Mouse (Mus musculus) liver, embryonic 16.5 days (tissue): ENCODE measurements around the gene Mpv17l2. TPM values are rescaled to one million over a fixed set of nuclear protein-coding genes. Genes with fewer than 3 reads are reported as not detected.

ENCODE experiments used
- ATAC-seq: fragments of 200-750 bp; cut with Nextera tagmentation; 2 replicates; pipeline ENCODE4 v1.8.0; 2017; ENCODE audit warnings: low read depth, mild to moderate bottlenecking, moderate number of reproducible peaks, moderate library complexity
- H3K27ac ChIP-seq: fragments of 300-500 bp; sonication (generic); 2 replicates; pipeline ENCODE4 v1.5.1; 2014; ENCODE audit warnings: mild to moderate bottlenecking, low read length
- H3K27me3 ChIP-seq: fragments of 300-500 bp; sonication (generic); 2 replicates; pipeline ENCODE4 v1.6.1; 2014; ENCODE audit warnings: low read depth, low read length, mixed read lengths; ENCODE audit not compliant: control insufficient read depth, insufficient read depth
- H3K36me3 ChIP-seq: fragments of 300-500 bp; sonication (generic); 2 replicates; pipeline ENCODE4 v1.6.1; 2014; ENCODE audit warnings: mild to moderate bottlenecking; ENCODE audit not compliant: control insufficient read depth, insufficient read depth
- H3K4me1 ChIP-seq: fragments of 300-500 bp; sonication (generic); 2 replicates; pipeline ENCODE4 v1.6.1; 2014; ENCODE audit warnings: low read depth, low read length, mixed read lengths; ENCODE audit not compliant: control insufficient read depth
- H3K4me2 ChIP-seq: fragments of 300-500 bp; sonication (generic); 2 replicates; pipeline ENCODE4 v1.6.1; 2014; ENCODE audit warnings: low read depth, low read length, mixed read lengths
- H3K4me3 ChIP-seq: fragments of 300-500 bp; sonication (generic); 2 replicates; pipeline ENCODE4 v1.5.1; 2014; ENCODE audit warnings: low read depth, mild to moderate bottlenecking, low read length
- H3K9ac ChIP-seq: fragments of 300-500 bp; sonication (generic); 2 replicates; pipeline ENCODE4 v1.6.1; 2014; ENCODE audit warnings: low read depth, low read length
- H3K9me3 ChIP-seq: fragments of 300-500 bp; sonication (generic); replicated peaks from 2 replicates; pipeline ENCODE4 v1.6.1; 2016; ENCODE audit warnings: low read length; ENCODE audit not compliant: control insufficient read depth
- WGBS: fragments of 180-500 bp; shearing (Covaris S2); extraction: QIAGEN DNeasy Blood & Tissue Kit; methylation state at CpG from one replicate; pipeline ENCODE4 v1.1.7; 2014; ENCODE audit not compliant: insufficient replicate concordance; 5-methylcytosine and 5-hydroxymethylcytosine counted together
- polyA plus RNA-seq: library from polyadenylated mRNA; unstranded; fragments of >200 nt; fragmentation: Nextera tagmentation; extraction: Ambion mirVana; gene quantifications from 2 replicates; pipeline ENCODE4 v1.2.1, GENCODE M21; 2015

Mpv17l2 gene
- polyA plus RNA-seq, 1 experiment from 2014 or later, result 32.1 TPM

DNA sequence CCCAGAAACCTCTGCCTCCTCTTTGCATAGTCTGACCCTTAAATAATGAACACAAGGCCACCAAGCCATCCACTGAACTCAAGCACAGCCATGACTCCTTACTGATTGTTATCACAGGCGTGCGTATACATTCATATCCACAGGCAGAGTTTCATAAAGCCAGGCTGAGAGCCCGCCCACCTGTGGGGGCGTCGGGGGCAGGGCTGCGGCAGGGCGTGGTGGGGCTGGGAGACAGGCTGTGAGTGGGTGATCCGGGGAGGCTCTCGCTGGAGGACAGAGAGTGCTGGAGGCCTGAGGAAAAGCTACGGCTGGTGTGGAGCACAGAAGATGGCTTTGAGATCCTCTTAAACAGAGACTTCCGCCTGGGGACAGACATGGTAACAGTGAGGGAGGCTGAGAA, 19.3 kb upstream of the Mpv17l2 start:
- Histone ChIP-seq H3K36me3 (peaks cover 26% of the 10 kb centered on the region), H3K9me3 (no peaks in the 10 kb centered on the region), H3K27ac (no peak overlapping the region), H3K4me2 (no peak overlapping the region), H3K27me3 (no peaks in the 10 kb centered on the region), H3K4me3 (no peak overlapping the region), H3K9ac (no peak overlapping the region), H3K4me1 (peaks cover 26% of the 10 kb centered on the region)
- WGBS, result 58% methylated on average over 11 of the region's 11 CpGs
- no peak for ATAC-seq

DNA sequence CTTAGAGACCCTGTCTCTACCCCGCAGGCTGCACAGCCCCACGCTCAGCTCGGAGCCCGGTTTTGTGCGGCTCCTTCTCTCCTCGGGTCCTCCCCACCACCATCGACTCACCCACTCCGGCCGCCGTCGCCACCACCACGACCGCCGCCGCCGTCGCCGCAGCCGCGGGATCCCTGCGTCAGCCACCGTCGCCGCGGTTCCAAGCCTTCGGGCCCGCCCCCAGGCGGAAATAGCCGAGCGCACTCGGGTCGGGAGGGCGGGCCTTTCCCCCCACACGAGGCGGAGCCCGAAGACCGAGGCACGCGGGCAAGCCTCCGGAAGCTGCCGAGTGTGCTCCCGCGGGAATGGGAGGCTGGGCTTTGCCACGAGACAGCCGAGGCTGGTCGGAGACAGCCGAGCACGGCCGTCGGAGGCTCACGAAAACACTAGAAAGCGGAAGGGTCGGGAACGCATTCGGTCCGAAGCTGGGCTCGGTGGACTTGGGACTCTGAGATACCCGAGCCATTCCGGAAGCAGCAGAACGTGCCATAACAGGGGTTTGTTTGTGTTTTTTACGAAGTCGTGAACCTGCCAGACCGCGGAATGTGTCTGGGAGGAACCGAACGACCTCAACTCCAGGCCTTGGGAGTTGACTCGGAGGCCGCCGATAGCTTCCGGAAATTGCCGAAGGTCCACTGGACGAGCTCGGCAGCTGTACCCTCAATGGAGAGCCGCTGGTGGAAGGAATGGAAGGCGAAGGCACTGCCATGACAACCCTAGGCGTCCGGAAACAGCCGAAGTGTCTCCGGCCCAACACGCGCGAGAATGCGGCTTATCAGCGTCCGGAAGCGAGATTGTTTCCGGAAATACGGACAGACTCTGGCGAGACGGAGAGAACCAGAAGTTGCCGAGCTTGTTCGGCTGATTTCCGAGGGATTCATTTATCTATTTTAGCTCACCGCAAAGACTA, 16.0 kb upstream of the Mpv17l2 start, which contains the start of gene Pik3r2:
Pik3r2 (minus strand) TSS at position 218 of the 949 bp plus-strand sequence.
- no peaks in the 10 kb centered on the region for H3K27me3 ChIP-seq
- peak within 1 kb of the TSS; percentile 97 for H3K4me2 ChIP-seq
- under 1% methylated on average over 93 of the region's 94 CpGs for WGBS
- peaks cover 20% of the 10 kb centered on the region for H3K36me3 ChIP-seq
- H3K9me3 ChIP-seq, result no peaks in the 10 kb centered on the region
- peak within 1 kb of the TSS; percentile 98 for H3K27ac ChIP-seq
- H3K4me1 ChIP-seq, result peaks cover 42% of the 10 kb centered on the region
- peak within 1 kb of the TSS; percentile 73 for H3K4me3 ChIP-seq
- ATAC-seq, result peak; percentile 87
- peak within 1 kb of the TSS; percentile 91 for H3K9ac ChIP-seq

- H3K27me3 ChIP-seq, result no peaks in the 10 kb centered on the region
- H3K9ac ChIP-seq, result peak overlapping the region; percentile 91
- H3K4me2 ChIP-seq, result peak overlapping the region; percentile 97
- H3K4me3 ChIP-seq, result peak overlapping the region; percentile 73
- H3K4me1 ChIP-seq, result peaks cover 42% of the 10 kb centered on the region
- peaks cover 16% of the 10 kb centered on the region for H3K36me3 ChIP-seq
- no peaks in the 10 kb centered on the region for H3K9me3 ChIP-seq
- WGBS, result 2% methylated on average over 34 of the region's 34 CpGs
- no peak for ATAC-seq
- H3K27ac ChIP-seq, result peak overlapping the region; percentile 98
Measured at GRCm38 (mm10) chr8:70775851-70776495, 15.2 kb upstream of the Mpv17l2 start.

DNA sequence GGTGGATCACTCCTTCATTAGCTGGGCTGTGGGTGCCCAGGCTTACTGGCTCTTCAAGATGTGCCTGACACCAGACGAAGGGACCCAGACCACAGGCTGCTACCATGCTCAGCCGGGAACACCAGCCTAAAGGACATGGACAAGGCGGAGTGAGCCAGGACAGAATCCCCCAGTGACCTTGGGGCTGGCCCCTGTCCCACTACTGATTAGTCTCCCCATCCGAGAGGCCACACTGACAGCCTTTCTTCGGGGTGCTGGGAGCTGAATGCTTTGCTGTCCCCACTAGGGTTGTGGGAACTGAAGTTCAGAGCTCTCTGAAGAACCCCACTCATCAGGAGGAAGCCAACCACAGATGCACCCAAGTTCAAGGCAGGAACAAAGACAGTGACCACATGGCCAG, 14.5 kb upstream of the Mpv17l2 start:
- WGBS, result 73% methylated on average over 5 of the region's 5 CpGs
- no peaks in the 10 kb centered on the region for H3K27me3 ChIP-seq
- no peak for ATAC-seq
- no peaks in the 10 kb centered on the region for H3K9me3 ChIP-seq
- no peak overlapping the region for H3K9ac ChIP-seq
- no peak overlapping the region for H3K4me2 ChIP-seq
- H3K4me3 ChIP-seq, result no peak overlapping the region
- peaks cover 10% of the 10 kb centered on the region for H3K36me3 ChIP-seq
- H3K4me1 ChIP-seq, result peaks cover 47% of the 10 kb centered on the region
- no peak overlapping the region for H3K27ac ChIP-seq

GRCm38 (mm10) chr8:70774740-70775139, 14.0 kb upstream of the Mpv17l2 start:
- H3K36me3 ChIP-seq, result peaks cover 7% of the 10 kb centered on the region; the same call in 1 of the 2 replicates

DNA sequence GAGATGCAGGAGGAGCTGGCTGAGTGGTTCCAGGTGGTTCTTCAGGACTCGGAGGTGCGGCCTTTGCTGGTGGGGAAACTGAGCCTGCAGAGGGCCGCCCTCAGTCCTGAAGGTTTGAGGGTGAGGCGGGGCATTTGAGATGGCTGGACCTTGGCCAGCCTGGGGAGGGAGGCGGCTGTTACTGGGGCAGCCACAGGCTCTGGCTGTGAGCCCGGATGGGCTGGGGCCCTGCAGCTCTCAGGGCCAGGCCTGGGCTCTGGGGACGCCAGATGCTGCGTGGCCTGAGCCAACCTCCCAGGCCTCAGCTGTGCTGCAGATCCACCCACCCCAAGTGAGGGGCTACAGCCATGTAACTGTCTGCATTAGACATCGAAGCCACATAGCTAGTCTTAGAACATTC, 13.1 kb upstream of the Mpv17l2 start:
- 55% methylated on average over 9 of the region's 9 CpGs for WGBS
- no peak overlapping the region for H3K27ac ChIP-seq
- H3K9ac ChIP-seq, result no peak overlapping the region; the same call in 1 of the 2 replicates
- H3K4me3 ChIP-seq, result no peak overlapping the region
- no peaks in the 10 kb centered on the region for H3K9me3 ChIP-seq
- ATAC-seq, result 0 out of 2 replicates have a peak, but pooled peaks have one; percentile 4
- peaks cover 59% of the 10 kb centered on the region for H3K4me1 ChIP-seq
- H3K36me3 ChIP-seq, result peaks cover 5% of the 10 kb centered on the region; the same call in 1 of the 2 replicates
- H3K27me3 ChIP-seq, result no peaks in the 10 kb centered on the region
- H3K4me2 ChIP-seq, result no peak overlapping the region

More at GRCm38 (mm10) chr8:70774740-70775139, 14.0 kb upstream of the Mpv17l2 start:
- ATAC-seq, result no peak
- no peak overlapping the region for H3K27ac ChIP-seq
- peaks cover 50% of the 10 kb centered on the region for H3K4me1 ChIP-seq
- no peak overlapping the region for H3K4me3 ChIP-seq
- no peaks in the 10 kb centered on the region for H3K9me3 ChIP-seq
- H3K27me3 ChIP-seq, result no peaks in the 10 kb centered on the region
- no peak overlapping the region for H3K9ac ChIP-seq
- WGBS, result 87% methylated on average over 18 of the region's 18 CpGs
- no peak overlapping the region for H3K4me2 ChIP-seq

DNA sequence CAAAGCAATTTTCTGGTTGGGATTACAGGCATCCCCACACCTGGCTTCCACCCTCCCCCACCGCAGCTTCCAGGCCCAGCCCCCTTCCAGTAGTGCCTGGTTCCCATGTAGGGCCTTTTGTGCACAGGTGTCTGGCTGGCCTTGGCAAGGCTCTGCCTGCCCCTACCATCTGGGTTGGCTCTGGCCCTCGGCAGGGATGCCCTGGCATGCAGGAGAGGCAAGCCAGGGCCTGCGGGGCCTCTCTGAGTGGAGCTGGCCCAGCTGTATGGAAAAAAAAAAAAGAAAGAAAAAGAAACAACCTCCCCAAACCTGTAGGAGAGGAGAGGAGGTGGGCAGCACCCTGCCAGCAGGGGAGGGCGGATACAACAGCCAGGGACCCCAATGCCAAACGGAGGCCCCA, 12.7 kb upstream of the Mpv17l2 start:
- 83% methylated on average over 5 of the region's 5 CpGs for WGBS
- H3K27ac ChIP-seq, result no peak overlapping the region
- no peak for ATAC-seq

DNA sequence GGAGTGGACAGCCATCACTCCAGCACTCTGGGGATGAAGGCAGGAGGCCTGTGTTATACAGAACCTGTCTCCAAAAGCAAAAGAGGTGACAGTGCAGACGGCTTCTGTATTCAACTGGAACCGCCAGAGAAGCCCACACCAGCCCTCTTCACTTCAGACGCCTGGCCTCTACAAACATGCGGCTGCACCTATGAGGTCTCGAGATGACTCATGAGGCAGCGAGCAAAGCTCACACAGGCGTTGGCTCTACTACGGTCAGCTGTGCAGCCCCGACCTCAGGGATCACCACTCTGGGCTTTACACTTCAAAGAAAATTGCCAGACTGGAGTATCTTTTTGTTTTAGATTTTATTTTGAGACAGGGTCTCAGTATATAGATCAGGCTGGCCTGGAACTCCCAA, 12.1 kb upstream of the Mpv17l2 start:
- Histone ChIP-seq H3K9ac (no peak overlapping the region), H3K36me3 (peaks cover 8% of the 10 kb centered on the region; the same call in 1 of the 2 replicates), H3K4me2 (no peak overlapping the region), H3K27me3 (no peaks in the 10 kb centered on the region), H3K9me3 (no peaks in the 10 kb centered on the region), H3K4me3 (no peak overlapping the region), H3K27ac (no peak overlapping the region), H3K4me1 (peaks cover 52% of the 10 kb centered on the region)
- 77% methylated on average over 9 of the region's 9 CpGs for WGBS
- ATAC-seq, result no peak

More for the DNA sequence above, 12.7 kb upstream of the Mpv17l2 start:
- peaks cover 7% of the 10 kb centered on the region; the same call in 1 of the 2 replicates for H3K36me3 ChIP-seq
- H3K9me3 ChIP-seq, result no peaks in the 10 kb centered on the region
- no peaks in the 10 kb centered on the region for H3K27me3 ChIP-seq
- H3K9ac ChIP-seq, result no peak overlapping the region; the same call in 1 of the 2 replicates
- H3K4me3 ChIP-seq, result no peak overlapping the region
- peaks cover 57% of the 10 kb centered on the region for H3K4me1 ChIP-seq
- H3K4me2 ChIP-seq, result no peak overlapping the region
